Mouse (Mus musculus) gastrocnemius, adult 2 months (tissue): Measurements from ENCODE around the gene Smim14. TPM values are rescaled to one million over a fixed set of nuclear protein-coding genes. Genes with fewer than 3 reads are reported as not detected.
"Not testable (repeated sequence)": the region's sequence is repeated elsewhere in the genome, so short reads cannot be mapped to it uniquely, and the experiment has no call there.

Experiments used
- DNase-seq: peaks from one replicate; pipeline ENCODE4 v3.0.0; 2022
- H3K27ac ChIP-seq: fragments of 200-600 bp; 2 replicates; pipeline ENCODE4 v1.8.1; 2022; ENCODE audit warnings: mild to moderate bottlenecking
- H3K4me3 ChIP-seq: fragments of 200-600 bp; 2 replicates; pipeline ENCODE4 v1.8.1; 2022; ENCODE audit warnings: mild to moderate bottlenecking, moderate library complexity
- CTCF ChIP-seq: fragments of 200-600 bp; IDR thresholded peaks from 2 replicates; pipeline ENCODE4 v1.8.1; 2022; ENCODE audit warnings: antibody characterized with exemption, mild to moderate bottlenecking, moderate library complexity
- intact Hi-C: fragments of 180-260 bp; cut with DNase I; formaldehyde crosslinking; loops from one replicate; pipeline ENCODE4 v1.15.1; 2025
- total RNA-seq, 2 experiments: library from RNA; stranded (reverse); gene quantifications; 2 replicates each; pipeline ENCODE4 v1.2.3; 2021

Gene Smim14
- total RNA-seq, 2 experiments from 2014 or later = 39.2 to 41.7 TPM

DNA sequence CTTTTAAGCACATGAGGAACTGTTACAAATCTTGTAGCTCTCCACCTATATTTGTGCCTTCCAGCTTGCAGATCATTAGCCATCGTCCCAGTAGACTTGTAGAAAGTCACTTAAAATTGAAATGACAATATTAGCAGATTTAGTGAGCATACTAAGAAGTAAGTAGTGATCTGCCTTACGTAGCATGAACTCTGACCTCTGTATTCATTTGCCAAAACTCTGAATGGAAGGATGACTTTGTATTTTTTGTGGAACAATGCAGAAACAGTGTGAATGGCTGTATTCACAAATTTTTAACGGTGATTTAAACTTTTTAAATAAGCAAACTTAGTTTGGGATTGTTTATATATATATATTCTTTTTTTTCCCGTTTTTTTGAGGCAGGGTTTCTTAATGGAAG lies 1.8 kb upstream of the Smim14 start:
- Histone ChIP-seq H3K27ac (peak overlapping the region; percentile 99; the same call in 1 of the 2 replicates), H3K4me3 (peak overlapping the region; percentile 98)
- no peak for DNase-seq
- intact Hi-C loops = loop anchor here (5.0 kb wide), 2 partner anchors 47 to 137 kb away; partner anchors contain the start of gene Gm43552
- TF ChIP-seq CTCF = no peak

DNA sequence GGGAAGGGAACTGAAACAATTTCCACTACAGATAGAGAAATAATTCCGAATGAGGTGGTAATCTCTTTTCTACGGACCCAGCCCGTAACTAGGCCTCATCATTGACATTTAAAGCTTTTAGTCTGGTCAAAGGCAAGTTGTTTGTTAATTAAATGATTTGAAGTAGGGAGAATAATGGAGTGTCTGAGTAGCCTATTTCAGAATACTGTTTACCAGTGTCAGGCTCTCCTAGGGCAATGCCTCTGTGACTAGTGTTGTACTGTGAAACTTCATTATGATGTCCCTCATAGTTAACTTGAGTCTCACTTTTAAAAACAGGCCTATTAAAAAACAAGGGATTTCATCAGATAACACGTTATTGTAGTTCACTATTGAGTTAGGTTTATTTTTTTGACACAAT lies 1.1 kb upstream of the Smim14 start:
- peak overlapping the region; percentile 99 for H3K27ac ChIP-seq
- intact Hi-C loops = loop anchor here (5.0 kb wide), 2 partner anchors 46 to 136 kb away; partner anchors contain the start of gene Gm43552
- TF ChIP-seq CTCF = no peak
- H3K4me3 ChIP-seq = peak overlapping the region; percentile 98
- DNase-seq = no peak

- H3K4me3 ChIP-seq = peak overlapping the region; percentile 98
- intact Hi-C loops = loop anchor here (2.0 to 5.0 kb wide), 3 partner anchors 45 to 159 kb away; partner anchors contain the start of gene Gm43552
- DNase-seq = peak; percentile 75
- TF ChIP-seq CTCF = no peak; the same call in 1 of the 2 replicates
- H3K27ac ChIP-seq = peak overlapping the region; percentile 99
Measured at GRCm38 (mm10) chr5:65537420-65538071, 562 bp upstream of the Smim14 start.

DNA sequence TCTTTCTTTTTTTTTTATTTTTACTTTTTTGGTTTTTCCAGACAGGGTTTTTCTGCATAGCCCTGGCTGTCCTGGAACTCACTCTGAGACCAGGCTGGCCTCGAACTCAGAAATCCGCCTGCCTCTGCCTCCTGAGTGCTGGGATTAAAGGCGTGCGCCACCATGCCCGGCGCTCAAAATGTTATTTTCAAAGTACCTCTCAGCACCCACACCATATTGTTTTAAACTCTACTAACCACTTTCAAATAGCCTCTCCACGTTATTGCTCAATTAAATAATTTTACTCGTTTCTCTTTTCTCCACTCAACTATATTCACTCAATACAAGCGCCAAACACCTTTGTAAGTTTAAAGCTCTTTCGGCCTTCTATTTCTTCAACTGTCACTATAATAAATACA lies 917 bp downstream of the Smim14 start:
- intact Hi-C loops = loop anchor here (2.0 to 5.0 kb wide), 3 partner anchors 44 to 161 kb away; partner anchors contain the start of gene Gm43552

GRCm38 (mm10) chr5:65535457-65536067 lies 1.4 kb downstream of the Smim14 start:
- DNase-seq = no peak
- Histone ChIP-seq H3K4me3 (peak overlapping the region; percentile 98; the same call in 1 of the 2 replicates), H3K27ac (peak overlapping the region; percentile 99)
- intact Hi-C loops = loop anchor here (2.0 to 5.0 kb wide), 3 partner anchors 43 to 161 kb away; partner anchors contain the start of gene Gm43552
- TF ChIP-seq CTCF = peak; percentile 80

More for the DNA sequence above, 917 bp downstream of the Smim14 start:
- peak overlapping the region; percentile 98 for H3K4me3 ChIP-seq
- H3K27ac ChIP-seq = peak overlapping the region; percentile 99
- not testable (repeated sequence) for DNase-seq

- intact Hi-C loops = no loop called here
- no peak for DNase-seq
- TF ChIP-seq CTCF = no peak
- Histone ChIP-seq H3K4me3 (no peak overlapping the region), H3K27ac (no peak overlapping the region)
Measured at GRCm38 (mm10) chr5:65534496-65534895, 2.5 kb downstream of the Smim14 start.

DNA sequence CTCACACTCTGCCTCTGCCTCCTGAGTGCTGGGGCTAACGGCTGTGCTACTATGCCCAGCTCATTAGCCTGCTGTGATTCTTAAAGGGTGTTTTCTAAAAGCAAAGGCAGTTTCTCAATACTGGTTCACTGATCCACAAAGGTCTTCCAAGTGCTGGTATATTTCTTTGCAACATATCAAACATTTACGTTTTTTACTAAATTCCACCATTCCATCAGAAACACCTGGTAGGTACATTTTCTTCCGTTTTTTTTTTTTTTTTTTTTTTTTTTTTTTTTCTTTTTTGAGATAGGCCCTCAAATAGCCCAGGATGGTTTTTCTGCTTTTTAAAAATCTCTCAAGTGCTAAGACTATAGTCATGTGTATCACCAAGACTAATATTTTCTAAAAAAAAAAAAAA lies 5.7 kb downstream of the Smim14 start:
- no peak for TF ChIP-seq CTCF
- no peak overlapping the region for H3K27ac ChIP-seq
- intact Hi-C loops = no loop called here
- no peak overlapping the region for H3K4me3 ChIP-seq
- DNase-seq = no peak

GRCm38 (mm10) chr5:65525674-65526443 lies 11.1 kb downstream of the Smim14 start:
- no peak for DNase-seq
- no peak overlapping the region for H3K27ac ChIP-seq
- intact Hi-C loops = no loop called here
- TF ChIP-seq CTCF = peak; percentile 29
- no peak overlapping the region for H3K4me3 ChIP-seq

GRCm38 (mm10) chr5:65524831-65525230 lies 12.2 kb downstream of the Smim14 start:
- intact Hi-C loops = no loop called here
- Histone ChIP-seq H3K27ac (no peak overlapping the region), H3K4me3 (no peak overlapping the region)
- no peak for DNase-seq
- TF ChIP-seq CTCF = no peak

- DNase-seq = no peak
- intact Hi-C loops = no loop called here
- peak; percentile 29 for TF ChIP-seq CTCF
- Histone ChIP-seq H3K27ac (no peak overlapping the region), H3K4me3 (no peak overlapping the region)
Measured at GRCm38 (mm10) chr5:65521803-65522202, 15.2 kb downstream of the Smim14 start.

GRCm38 (mm10) chr5:65514635-65515278 lies 22.2 kb downstream of the Smim14 start:
- intact Hi-C loops = no loop called here
- H3K4me3 ChIP-seq = no peak overlapping the region
- TF ChIP-seq CTCF = no peak
- H3K27ac ChIP-seq = no peak overlapping the region
- DNase-seq = no peak

DNA sequence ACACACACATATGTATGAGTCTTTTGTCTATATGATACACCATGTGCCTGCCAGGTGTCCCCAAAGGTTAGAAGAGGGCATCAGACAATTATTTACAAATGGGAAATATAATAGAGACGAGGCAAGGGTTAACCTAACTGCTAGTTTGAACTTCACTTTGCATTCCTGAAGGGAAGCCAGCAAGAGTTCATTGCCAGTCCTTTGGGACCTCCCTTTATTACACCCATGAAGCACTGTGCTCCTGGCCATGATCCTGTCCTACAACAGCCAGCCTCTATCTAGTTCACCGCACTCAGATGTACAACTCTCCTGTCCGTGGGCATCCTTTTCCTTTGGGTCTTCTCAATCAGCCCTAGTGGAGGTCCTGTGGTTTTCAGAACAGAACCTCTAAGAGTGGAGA lies 23.5 kb downstream of the Smim14 start:
- TF ChIP-seq CTCF = no peak
- Histone ChIP-seq H3K27ac (no peak overlapping the region), H3K4me3 (no peak overlapping the region)
- no peak for DNase-seq
- intact Hi-C loops = no loop called here

DNA sequence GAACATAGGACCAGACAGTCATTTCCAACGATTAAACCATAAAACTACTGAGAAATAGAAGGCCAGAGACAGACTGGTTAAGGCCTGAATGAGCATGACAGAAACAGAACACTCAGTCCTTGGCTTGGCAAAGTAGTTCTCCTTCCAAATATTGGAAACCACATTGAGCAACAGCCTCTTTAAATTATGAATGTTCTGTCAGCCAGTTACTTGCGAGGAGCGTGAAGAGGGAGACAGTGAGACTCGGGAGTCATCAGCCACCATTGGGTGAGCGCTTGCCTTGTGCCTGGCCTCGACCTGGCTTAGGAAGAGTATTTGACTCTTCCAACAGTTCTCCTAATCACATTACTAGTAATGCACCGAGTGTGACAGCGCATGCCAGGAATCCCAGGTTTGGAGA lies 28.6 kb downstream of the Smim14 start:
- intact Hi-C loops = no loop called here
- Histone ChIP-seq H3K27ac (peak overlapping the region; percentile 74), H3K4me3 (no peak overlapping the region)
- DNase-seq = peak; percentile 51
- TF ChIP-seq CTCF = no peak
